Comparison of ENCODE assay signal across 1 mouse cellular context in genomic region chr12:102330731-102331130, GRCm38 (mm10).
TF ChIP-seq lines count a peak whose summit lies in the region.

No protein-coding gene starts in this region.

TF ChIP-seq in CH12.LX, 34 proteins besides CTCF, POLR2A, EP300 and RAD21 (continued from another document):
- no peak for TF ChIP-seq MXI1 (IDR thresholded peaks at IDR 0.05; ENCODE audit: low read depth, low read length)
- TF ChIP-seq CHD2 (IDR thresholded peaks at IDR 0.05; ENCODE audit: low read length): no peak
- peak; percentile 31; the same call in 1 of the 2 replicates for TF ChIP-seq JUN (IDR thresholded peaks at IDR 0.05; ENCODE audit: insufficient read depth, low read depth, low read length)
- TF ChIP-seq MAX (IDR thresholded peaks at IDR 0.05; ENCODE audit: low read length): peak; percentile 78; the same call in 1 of the 2 replicates
- TF ChIP-seq PAX5 (IDR thresholded peaks at IDR 0.05; ENCODE audit: low read length): no peak
- no peak for TF ChIP-seq SIN3A (IDR thresholded peaks at IDR 0.05; ENCODE audit: low read length)
- 0 out of 2 replicates have a peak, but pooled peaks have one; percentile 7 for TF ChIP-seq TBP (conservative IDR thresholded peaks at IDR 0.05; ENCODE audit: low read depth, low read length)
- TF ChIP-seq ZMIZ1 (IDR thresholded peaks at IDR 0.05; ENCODE audit: low read depth, low read length): no peak
- no peak for TF ChIP-seq ZKSCAN1 (IDR thresholded peaks at IDR 0.05; ENCODE audit: borderline replicate concordance, low read depth, low read length)
- TF ChIP-seq HCFC1 (IDR thresholded peaks at IDR 0.05; ENCODE audit: low read depth, low read length): no peak
- no peak for TF ChIP-seq MAZ (IDR thresholded peaks at IDR 0.05; ENCODE audit: low read depth, low read length)
- TF ChIP-seq NELFE (IDR thresholded peaks at IDR 0.05; ENCODE audit: low read depth, low read length): no peak
- no peak for TF ChIP-seq POLR2AphosphoS2 (IDR thresholded peaks at IDR 0.05; ENCODE audit: low read depth, low read length)
- no peak for TF ChIP-seq ETS1 (conservative IDR thresholded peaks at IDR 0.05; ENCODE audit: low read depth, low read length)
- 0 out of 2 replicates have a peak, but pooled peaks have one; percentile 18 for TF ChIP-seq USF1 (IDR thresholded peaks at IDR 0.05; ENCODE audit: low read depth, low read length)
- no peak for TF ChIP-seq MAFK (IDR thresholded peaks at IDR 0.05; ENCODE audit: insufficient replicate concordance, low read length)
- TF ChIP-seq MEF2A (IDR thresholded peaks at IDR 0.05; ENCODE audit: borderline replicate concordance, low read depth, low read length): no peak; the same call in 1 of the 2 replicates
- TF ChIP-seq NRF1 (IDR thresholded peaks at IDR 0.05; ENCODE audit: low read depth, low read length): no peak
